Comparison of ENCODE assay signal across 9 mouse cellular contexts in the genomic region with DNA sequence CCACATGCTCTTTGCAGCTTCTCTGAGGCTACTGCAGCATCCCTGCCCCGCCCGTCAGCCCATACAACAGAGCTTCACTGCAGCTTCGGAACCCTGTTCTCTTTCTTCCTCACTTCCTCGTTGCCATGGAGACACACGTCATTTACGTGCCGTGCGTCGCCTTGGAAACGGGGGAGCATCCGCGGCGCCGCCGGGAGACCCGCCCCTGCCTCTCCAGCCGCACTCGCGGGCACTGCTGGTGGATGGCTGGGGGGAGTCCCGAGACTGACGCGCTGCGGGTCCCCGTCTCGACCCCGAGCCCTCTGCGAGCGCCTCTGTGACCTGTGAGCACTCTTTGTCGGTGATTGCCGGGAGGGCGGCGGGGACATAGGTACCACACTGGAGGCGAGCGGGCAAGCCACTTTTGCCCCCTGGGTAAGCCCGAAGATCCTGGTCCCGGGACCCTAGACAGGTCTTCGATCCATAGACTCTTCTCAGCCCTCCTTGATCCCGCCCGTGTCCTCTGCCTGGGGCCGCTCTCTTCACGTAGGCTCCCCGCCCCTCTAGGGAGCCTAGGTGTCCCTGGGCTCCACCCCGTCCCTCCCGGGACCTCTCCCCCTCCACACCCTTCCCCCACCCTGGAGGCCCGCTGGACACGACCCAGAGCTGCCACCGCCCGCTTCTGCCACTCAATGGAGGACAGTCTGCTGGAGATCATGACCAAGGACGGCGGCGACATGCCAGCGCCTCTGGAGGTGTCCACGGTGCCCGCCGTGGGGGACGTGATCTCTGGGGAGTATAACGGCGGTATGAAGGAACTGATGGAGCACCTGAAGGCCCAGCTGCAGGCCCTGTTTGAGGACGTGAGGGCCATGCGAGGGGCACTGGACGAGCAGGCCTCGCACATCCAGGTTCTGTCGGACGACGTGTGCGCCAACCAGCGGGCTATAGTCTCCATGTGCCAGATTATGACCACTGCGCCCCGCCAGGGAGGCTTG. TPM values are rescaled to one million over a fixed set of nuclear protein-coding genes. Genes with fewer than 3 reads are reported as not detected.
A peak's percentile ranks its signal among the peaks of the same experiment; 100 is the strongest.
DNase-seq lines count a peak whose midpoint lies in the region; ATAC-seq lines count a peak whose summit lies in the region.
"Had no signal": no experiment of that assay in that cellular context is flagged by ENCODE, and none has a peak within 500 bp of the region (broad histone marks: within the 10 kb centered on the region; RNA-seq: fewer than 3 reads in every experiment).

No protein-coding gene starts in this region.

- H3K27me3 ChIP-seq in intestine, embryonic 15.5 days (replicated peaks) = peaks cover 57% of the 10 kb centered on the region

- DNase-seq in ZHBTc4 (ENCODE audit: low read depth, low spot score) (peak; percentile 96), adipocyte (ENCODE audit: low spot score) (no peak)
- peak; percentile 87 to 92 for DNase-seq in cerebellum, postnatal 25 days
- DNase-seq in left cerebral cortex, postnatal 10 days (ENCODE audit: extremely low spot score in 1 of 2, low spot score in 2 of 2) = peak; percentile 91 to 93
- peak; percentile 95 for DNase-seq in mesoderm, embryonic 11.5 days (ENCODE audit: low read depth, low spot score)
- peak; percentile 85 for DNase-seq in right cerebral cortex, postnatal 4 days

- peak overlapping the region; percentile 35 for H3K4me3 ChIP-seq in intestine, embryonic 15.5 days (replicated peaks)

- intact Hi-C loops in left cerebral cortex, postnatal 10 days (cut with DNase I) = no loop called here

- 2% methylated on average over 69 of the region's 69 CpGs for WGBS in intestine, embryonic 15.5 days

- no peaks in the 10 kb centered on the region for H3K9me3 ChIP-seq in intestine, embryonic 15.5 days

- H3K27ac ChIP-seq in intestine, embryonic 15.5 days = no peak overlapping the region
- H3K27ac ChIP-seq: macrophage had no signal

- peak; percentile 85 for ATAC-seq in granulocyte monocyte progenitor cell, adult 5-6 weeks (replicated peaks; ENCODE audit: poor library complexity, severe bottlenecking)
- peak; percentile 79 for ATAC-seq in intestine, embryonic 15.5 days

- no peaks in the 10 kb centered on the region for H3K36me3 ChIP-seq in intestine, embryonic 15.5 days

- peaks cover 12% of the 10 kb centered on the region for H3K4me1 ChIP-seq in intestine, embryonic 15.5 days (replicated peaks)

- H3K4me2 ChIP-seq in intestine, embryonic 15.5 days (replicated peaks) = peak overlapping the region; percentile 62

- 0 out of 2 replicates have a peak overlapping the region, but pooled peaks have one; percentile 3 for H3K9ac ChIP-seq in intestine, embryonic 15.5 days

RNA-seq across cellular contexts. Expression of a gene that starts 1.0 kb away (rescaled TPM):
- total RNA-seq in granulocyte monocyte progenitor cell, adult 5-6 weeks (2014; fragmentation: Nextera tagmentation) = not detected in 2 replicates
- total RNA-seq in granulocyte monocyte progenitor cell, adult 5-6 weeks (2017) = not detected in 2 replicates
- 1.6 and 1.7 TPM in 2 replicates for polyA plus RNA-seq in intestine, embryonic 15.5 days (2015; fragmentation: Nextera tagmentation; extraction: Ambion mirVana)
- total RNA-seq in left cerebral cortex, postnatal 10 days (2021) = 10 to 100 TPM; 43.7 to 49.0 TPM
- polyA plus RNA-seq: macrophage had no signal

RNA-seq across cellular contexts. Expression of a gene that starts 2.5 kb away (rescaled TPM):
- 27.8 and 31.3 TPM in 2 replicates for total RNA-seq in granulocyte monocyte progenitor cell, adult 5-6 weeks (2014; fragmentation: Nextera tagmentation)
- 21.0 and 22.8 TPM in 2 replicates for total RNA-seq in granulocyte monocyte progenitor cell, adult 5-6 weeks (2017)
- polyA plus RNA-seq in intestine, embryonic 15.5 days (2015; fragmentation: Nextera tagmentation; extraction: Ambion mirVana) = 46.6 and 49.5 TPM in 2 replicates
- 10 to 100 TPM; 36.2 to 41.8 TPM for total RNA-seq in left cerebral cortex, postnatal 10 days (2021)

RNA-seq across cellular contexts. Expression of a gene that starts 27.4 kb away (rescaled TPM):
- not detected in 2 replicates for total RNA-seq in granulocyte monocyte progenitor cell, adult 5-6 weeks (2014; fragmentation: Nextera tagmentation)
- not detected in 2 replicates for total RNA-seq in granulocyte monocyte progenitor cell, adult 5-6 weeks (2017)
- not detected in 2 replicates for polyA plus RNA-seq in intestine, embryonic 15.5 days (2015; fragmentation: Nextera tagmentation; extraction: Ambion mirVana)
- not detected for total RNA-seq in left cerebral cortex, postnatal 10 days (2021)
- polyA plus RNA-seq: macrophage had no signal

RNA-seq across cellular contexts. Expression of a gene that starts 52.8 kb away (rescaled TPM):
- not detected in 2 replicates for total RNA-seq in granulocyte monocyte progenitor cell, adult 5-6 weeks (2014; fragmentation: Nextera tagmentation)
- not detected in 2 replicates for total RNA-seq in granulocyte monocyte progenitor cell, adult 5-6 weeks (2017)
- polyA plus RNA-seq in intestine, embryonic 15.5 days (2015; fragmentation: Nextera tagmentation; extraction: Ambion mirVana) = not detected in 2 replicates
- not detected for total RNA-seq in left cerebral cortex, postnatal 10 days (2021)
- polyA plus RNA-seq: macrophage had no signal

RNA-seq across cellular contexts. Expression of a gene that starts 52.9 kb away (rescaled TPM):
- not detected in 2 replicates for total RNA-seq in granulocyte monocyte progenitor cell, adult 5-6 weeks (2014; fragmentation: Nextera tagmentation)
- not detected in 2 replicates for total RNA-seq in granulocyte monocyte progenitor cell, adult 5-6 weeks (2017)
- not detected in 2 replicates for polyA plus RNA-seq in intestine, embryonic 15.5 days (2015; fragmentation: Nextera tagmentation; extraction: Ambion mirVana)
- total RNA-seq in left cerebral cortex, postnatal 10 days (2021) = 1 to 10 TPM in 1 of 2 experiments, not detected in 1; 1.6 TPM
- polyA plus RNA-seq: macrophage had no signal

Comparison
In these comparisons a context has a peak if more than half of its experiments do, and no peak if none do; other contexts are left out.
1. RNA of a gene that starts 1.0 kb away (total RNA-seq): 43.7 to 49.0 TPM in left cerebral cortex, postnatal 10 days; not detected in granulocyte monocyte progenitor cell, adult 5-6 weeks; every median in the first group is over 10 times any median in the second.